13 mouse cellular contexts compared by ENCODE assay signal in the genomic region with DNA sequence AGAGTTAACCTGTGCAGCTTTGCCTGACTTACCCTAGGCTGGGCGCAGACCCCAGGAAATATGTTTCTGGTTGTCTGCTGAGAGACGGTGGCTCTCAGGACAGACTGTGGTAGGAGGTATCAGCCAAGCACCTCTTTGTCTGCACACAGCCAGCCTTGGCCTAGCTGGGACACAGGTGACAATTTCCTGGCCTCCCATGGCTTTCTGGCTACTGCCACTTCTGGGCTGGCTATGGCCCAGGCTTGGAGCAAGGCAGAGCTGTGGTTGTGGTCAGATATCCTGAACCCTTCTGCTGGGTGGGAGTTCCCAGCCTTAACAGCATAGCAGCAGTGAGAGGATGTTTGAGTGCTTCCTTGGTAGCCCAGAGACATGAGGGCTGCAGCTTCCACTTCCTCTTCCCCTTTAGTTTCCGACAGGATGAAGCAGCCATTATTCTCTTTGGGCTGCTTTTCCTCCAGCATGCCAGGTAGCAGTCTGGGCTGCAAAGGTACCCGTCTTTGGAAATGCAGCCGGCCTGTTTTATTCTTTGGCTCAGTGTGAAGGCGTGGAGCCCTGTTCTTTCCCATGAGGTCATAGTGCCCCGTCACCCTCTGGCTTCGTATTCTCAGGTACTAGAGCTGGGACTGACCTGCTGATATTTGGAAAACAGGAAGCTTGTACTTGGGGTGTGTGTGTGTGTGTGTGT. TPM values are rescaled to one million over a fixed set of nuclear protein-coding genes. Genes with fewer than 3 reads are reported as not detected.
DNase-seq lines count a peak whose midpoint lies in the region; TF ChIP-seq lines count a peak whose summit lies in the region.
"Had no signal": no experiment of that assay in that cellular context is flagged by ENCODE, and none has a peak within 500 bp of the region (broad histone marks: within the 10 kb centered on the region; RNA-seq: fewer than 3 reads in every experiment).

No protein-coding gene starts in this region.

- TF ChIP-seq CTCF in lung, adult 2 months (IDR thresholded peaks at IDR 0.05; ENCODE audit: insufficient read depth, low read length), result no peak

- no peaks in the 10 kb centered on the region for H3K4me1 ChIP-seq in lung, adult 2 months (ENCODE audit: control insufficient read depth, insufficient read depth, low read length)

- peak; percentile 0 for DNase-seq in lung, postnatal 10 days
- DNase-seq in lung, adult 2 months, result no peak
- DNase-seq in cerebellum, adult 11-12 months, result peak; percentile 92
- peak; percentile 94 for DNase-seq in cerebellum, adult 9-11 months
- DNase-seq in left cerebral cortex, postnatal 25 days (ENCODE audit: low spot score in 2 of 2), result peak; percentile 0 to 1
- DNase-seq in embryo, embryonic 9.5 days (ENCODE audit: extremely low spot score), result no peak
- no peak for DNase-seq in ovary, postnatal 14 days (ENCODE audit: low spot score)
- DNase-seq: embryo, embryonic 11 days; lung, adult 18-20 months; thymus, postnatal 25 days had no signal

- WGBS in lung, adult 2 months, result 58% methylated on average over 8 of the region's 8 CpGs

- no peak overlapping the region for H3K4me3 ChIP-seq in lung, adult 2 months (replicated peaks; ENCODE audit: extremely low read depth, low read depth, low read length)
- H3K4me3 ChIP-seq: forebrain, embryonic 15.5 days had no signal

- intact Hi-C loops in left cerebral cortex, postnatal 25 days (cut with DNase I), result no loop called here

- no peak for TF ChIP-seq POLR2A in lung, adult 2 months (IDR thresholded peaks at IDR 0.05; ENCODE audit: borderline replicate concordance, extremely low read depth, low read depth, low read length)

RNA-seq across cellular contexts. Expression of a gene that starts 9.2 kb away (rescaled TPM):
- polyA plus RNA-seq in lung, adult 2 months (2012; rRNA removed), result 1.3 and 1.8 TPM in 2 replicates
- total RNA-seq in left cerebral cortex, postnatal 25 days (2021), result 100 to 1,000 TPM; 246 to 248 TPM
- total RNA-seq: granulocyte monocyte progenitor cell, adult 5-6 weeks; megakaryocyte-erythroid progenitor cell, adult 5-6 weeks had no signal

Comparison
In these comparisons a context has a peak if more than half of its experiments do, and no peak if none do; other contexts are left out.
1. DNase-seq: peak in lung, postnatal 10 days (single experiment), cerebellum, adult 11-12 months (single experiment), cerebellum, adult 9-11 months (single experiment) and left cerebral cortex, postnatal 25 days (2 of 2); none in lung, adult 2 months (single experiment), embryo, embryonic 9.5 days (single experiment) and ovary, postnatal 14 days (single experiment).